ENCODE assay signal across 21 mouse cellular contexts in the genomic region with DNA sequence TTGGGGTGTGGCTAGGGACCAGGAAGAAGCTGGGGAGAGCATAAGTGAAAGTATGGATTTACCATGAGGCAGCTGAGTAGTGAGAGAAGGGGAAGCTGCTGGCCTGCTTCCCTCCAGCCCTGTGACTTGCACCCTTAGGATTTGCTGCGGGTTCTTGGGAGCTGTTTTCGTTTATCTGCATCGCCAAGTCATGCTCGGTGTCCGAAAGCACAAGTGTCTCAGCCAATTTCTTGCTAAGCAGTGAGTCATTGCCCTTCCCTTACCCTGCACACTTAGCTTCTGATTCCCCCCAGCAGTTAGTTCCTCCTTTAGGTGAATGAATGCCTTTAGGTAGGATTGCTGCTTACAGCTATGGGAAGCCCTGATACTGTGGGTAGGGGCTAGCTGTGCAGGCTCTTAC. TPM values are rescaled to one million over a fixed set of nuclear protein-coding genes. Genes with fewer than 3 reads are reported as not detected.
DNase-seq lines count a peak whose midpoint lies in the region; ATAC-seq and TF ChIP-seq lines count a peak whose summit lies in the region.
"Had no signal": no experiment of that assay in that cellular context is flagged by ENCODE, and none has a peak within 500 bp of the region (broad histone marks: within the 10 kb centered on the region; RNA-seq: fewer than 3 reads in every experiment).

No protein-coding gene starts in this region.

- DNase-seq in 416B (ENCODE audit: low read depth) (peak; percentile 84), NIH3T3 (ENCODE audit: low read depth) (peak; percentile 86)
- DNase-seq in fibroblast of lung, adult 2 months (ENCODE audit: low read depth) = peak; percentile 58
- DNase-seq in layer of hippocampus, postnatal 14 days (ENCODE audit: low spot score in 2 of 2) = no peak
- no peak for DNase-seq in left cerebral cortex, adult 2 months (ENCODE audit: extremely low spot score in 1 of 2, low spot score in 2 of 2)
- no peak for DNase-seq in hindbrain, postnatal 0 days (ENCODE audit: low spot score)
- DNase-seq: cerebellum, postnatal 36 days; forebrain, postnatal 0 days; gastrocnemius, postnatal 10 days; heart, adult 2 months; thymus, adult 18-20 months had no signal

- no peaks in the 10 kb centered on the region for H3K9me3 ChIP-seq in hindbrain, postnatal 0 days (ENCODE audit: low read length)
- H3K9me3 ChIP-seq: embryonic facial prominence, embryonic 10.5 days; hindbrain, embryonic 12.5 days; intestine, embryonic 15.5 days; limb, embryonic 12.5 days; midbrain, embryonic 10.5 days; neural tube, embryonic 13.5 days had no signal

- peak; percentile 50; the same call in 1 of the 2 replicates for ATAC-seq in monocyte, adult 5-6 weeks (replicated peaks; ENCODE audit: insufficient number of reproducible peaks, low FRiP score, low TSS enrichment, poor library complexity, severe bottlenecking)
- no peak for ATAC-seq in hindbrain, postnatal 0 days
- ATAC-seq: forebrain, postnatal 0 days; intestine, embryonic 15.5 days; lung, postnatal 0 days had no signal

- H3K4me3 ChIP-seq in left cerebral cortex, adult 2 months = no peak overlapping the region
- no peak overlapping the region for H3K4me3 ChIP-seq in hindbrain, postnatal 0 days (ENCODE audit: low read length)
- H3K4me3 ChIP-seq: embryonic facial prominence, embryonic 10.5 days; erythroblast, embryonic 14.5 days; heart, adult 2 months; hindbrain, embryonic 12.5 days; intestine, embryonic 15.5 days; limb, embryonic 12.5 days; midbrain, embryonic 10.5 days; neural tube, embryonic 13.5 days had no signal

- no peaks in the 10 kb centered on the region for H3K27me3 ChIP-seq in hindbrain, postnatal 0 days (ENCODE audit: insufficient read depth, low read length)
- H3K27me3 ChIP-seq: hindbrain, embryonic 12.5 days; intestine, embryonic 15.5 days; limb, embryonic 12.5 days; neural tube, embryonic 13.5 days had no signal

- no peak for TF ChIP-seq CTCF in left cerebral cortex, adult 2 months (IDR thresholded peaks at IDR 0.05)
- TF ChIP-seq CTCF in hindbrain, postnatal 0 days (IDR thresholded peaks at IDR 0.05; ENCODE audit: low read depth) = no peak

- H3K4me1 ChIP-seq in hindbrain, postnatal 0 days (ENCODE audit: insufficient read depth, low read length) = no peaks in the 10 kb centered on the region
- H3K4me1 ChIP-seq: embryonic facial prominence, embryonic 10.5 days; hindbrain, embryonic 12.5 days; intestine, embryonic 15.5 days; midbrain, embryonic 10.5 days; neural tube, embryonic 13.5 days had no signal

- H3K27ac ChIP-seq in left cerebral cortex, adult 2 months = no peak overlapping the region
- no peak overlapping the region for H3K27ac ChIP-seq in hindbrain, postnatal 0 days
- H3K27ac ChIP-seq: embryonic facial prominence, embryonic 10.5 days; heart, adult 2 months; hindbrain, embryonic 12.5 days; intestine, embryonic 15.5 days; limb, embryonic 12.5 days; liver, embryonic 14.5 days; midbrain, embryonic 10.5 days; neural tube, embryonic 13.5 days had no signal

- 93% methylated on average over 5 of the region's 5 CpGs for WGBS in hindbrain, postnatal 0 days

- intact Hi-C loops in left cerebral cortex, adult 2 months (cut with DNase I) = no loop called here

- H3K9ac ChIP-seq in hindbrain, postnatal 0 days (replicated peaks; ENCODE audit: low read length) = no peak overlapping the region
- H3K9ac ChIP-seq: forebrain, postnatal 0 days; hindbrain, embryonic 12.5 days; intestine, embryonic 15.5 days; limb, embryonic 12.5 days; liver, embryonic 14.5 days; neural tube, embryonic 13.5 days had no signal

- no peak overlapping the region for H3K4me2 ChIP-seq in hindbrain, postnatal 0 days (ENCODE audit: low read depth, low read length)
- H3K4me2 ChIP-seq: hindbrain, embryonic 12.5 days; intestine, embryonic 15.5 days; limb, embryonic 12.5 days; neural tube, embryonic 13.5 days had no signal

- no peaks in the 10 kb centered on the region for H3K36me3 ChIP-seq in hindbrain, postnatal 0 days (ENCODE audit: insufficient read depth, low read length)
- H3K36me3 ChIP-seq: intestine, embryonic 15.5 days had no signal

RNA-seq across cellular contexts. Expression of a gene that starts 12.9 kb away (rescaled TPM):
- not detected in 3 replicates for total RNA-seq in monocyte, adult 5-6 weeks (2017)
- 1 to 10 TPM; 2.7 to 3.7 TPM for total RNA-seq in layer of hippocampus, postnatal 14 days (2021)
- total RNA-seq in left cerebral cortex, adult 2 months (2021) = 1 to 10 TPM; 5.3 to 6.4 TPM
- total RNA-seq in hindbrain, postnatal 0 days (2014; rRNA removed) = 2.0 and 3.5 TPM in 2 replicates
- polyA plus RNA-seq in hindbrain, postnatal 0 days (2015; fragmentation: Nextera tagmentation; extraction: Ambion mirVana) = 0.43 and 0.95 TPM in 2 replicates
- polyA plus RNA-seq: erythroblast, embryonic 14.5 days; lung, postnatal 0 days had no signal

RNA-seq across cellular contexts. Expression of a gene that starts 25.1 kb away (rescaled TPM):
- 0.10 to 0.32 TPM in 2 of 3 replicates, not detected in the other for total RNA-seq in monocyte, adult 5-6 weeks (2017)
- total RNA-seq in layer of hippocampus, postnatal 14 days (2021) = 10 to 100 TPM; 76.4 to 77.5 TPM
- 100 to 1,000 TPM; 111 TPM for total RNA-seq in left cerebral cortex, adult 2 months (2021)
- 56.5 and 61.6 TPM in 2 replicates for total RNA-seq in hindbrain, postnatal 0 days (2014; rRNA removed)
- polyA plus RNA-seq in hindbrain, postnatal 0 days (2015; fragmentation: Nextera tagmentation; extraction: Ambion mirVana) = 4.6 and 5.0 TPM in 2 replicates
- polyA plus RNA-seq: erythroblast, embryonic 14.5 days; lung, postnatal 0 days had no signal

RNA-seq across cellular contexts. Expression of a gene that starts 34.6 kb away (rescaled TPM):
- 60.1 to 70.0 TPM (median 67.4 TPM) in 3 replicates for total RNA-seq in monocyte, adult 5-6 weeks (2017)
- 10 to 100 TPM; 19.2 to 20.8 TPM for total RNA-seq in layer of hippocampus, postnatal 14 days (2021)
- total RNA-seq in left cerebral cortex, adult 2 months (2021) = 10 to 100 TPM; 19.7 to 28.1 TPM
- total RNA-seq in hindbrain, postnatal 0 days (2014; rRNA removed) = 31.7 and 43.0 TPM in 2 replicates
- 20.3 and 22.2 TPM in 2 replicates for polyA plus RNA-seq in hindbrain, postnatal 0 days (2015; fragmentation: Nextera tagmentation; extraction: Ambion mirVana)

RNA-seq across cellular contexts. Expression of a gene that starts 37.6 kb away (rescaled TPM):
- total RNA-seq in monocyte, adult 5-6 weeks (2017) = not detected in 3 replicates
- total RNA-seq in layer of hippocampus, postnatal 14 days (2021) = not detected
- not detected for total RNA-seq in left cerebral cortex, adult 2 months (2021)
- total RNA-seq in hindbrain, postnatal 0 days (2014; rRNA removed) = 0.21 TPM in 1 of 2 replicates, not detected in the other
- 0.21 TPM in 1 of 2 replicates, not detected in the other for polyA plus RNA-seq in hindbrain, postnatal 0 days (2015; fragmentation: Nextera tagmentation; extraction: Ambion mirVana)
- total RNA-seq: forebrain, postnatal 0 days; gastrocnemius, postnatal 10 days had no signal
- polyA plus RNA-seq: erythroblast, embryonic 14.5 days; forebrain, postnatal 0 days had no signal

RNA-seq across cellular contexts. Expression of a gene that starts 50.1 kb away (rescaled TPM):
- total RNA-seq in monocyte, adult 5-6 weeks (2017) = 102 to 184 TPM (median 117 TPM) in 3 replicates
- total RNA-seq in layer of hippocampus, postnatal 14 days (2021) = 10 to 100 TPM; 59.4 to 60.1 TPM
- total RNA-seq in left cerebral cortex, adult 2 months (2021) = 10 to 100 TPM; 47.6 to 47.8 TPM
- total RNA-seq in hindbrain, postnatal 0 days (2014; rRNA removed) = 62.6 and 63.9 TPM in 2 replicates
- polyA plus RNA-seq in hindbrain, postnatal 0 days (2015; fragmentation: Nextera tagmentation; extraction: Ambion mirVana) = 54.1 and 63.2 TPM in 2 replicates

Comparison
In these comparisons a context has a peak if more than half of its experiments do, and no peak if none do; other contexts are left out.
1. DNase-seq: peak in 416B (single experiment), NIH3T3 (single experiment) and fibroblast of lung, adult 2 months (single experiment); none in layer of hippocampus, postnatal 14 days (0 of 2), left cerebral cortex, adult 2 months (0 of 2) and hindbrain, postnatal 0 days (single experiment).
2. RNA of a gene that starts 25.1 kb away (total RNA-seq): 111 TPM in left cerebral cortex, adult 2 months, 76.4 to 77.5 TPM in layer of hippocampus, postnatal 14 days and 56.5 to 61.6 TPM in hindbrain, postnatal 0 days; 0.10 to 0.32 TPM in monocyte, adult 5-6 weeks; every median in the first group is over 10 times any median in the second.